Mouse (Mus musculus) mammary gland, adult 2 months (tissue): ENCODE results near the gene Gemin6. TPM values are rescaled to one million over a fixed set of nuclear protein-coding genes. Genes with fewer than 3 reads are reported as not detected.

Experiments used
- polyA plus RNA-seq: library from polyadenylated mRNA; depleted of rRNA; stranded (reverse); fragments of >200 nt; gene quantifications from 2 replicates; pipeline ENCODE4 v1.2.3, GENCODE M21; 2012; ENCODE audit warnings: low replicate concordance; rRNA removed

The Gemin6 gene
- 1.3 and 3.8 TPM in 2 replicates for polyA plus RNA-seq

DNA sequence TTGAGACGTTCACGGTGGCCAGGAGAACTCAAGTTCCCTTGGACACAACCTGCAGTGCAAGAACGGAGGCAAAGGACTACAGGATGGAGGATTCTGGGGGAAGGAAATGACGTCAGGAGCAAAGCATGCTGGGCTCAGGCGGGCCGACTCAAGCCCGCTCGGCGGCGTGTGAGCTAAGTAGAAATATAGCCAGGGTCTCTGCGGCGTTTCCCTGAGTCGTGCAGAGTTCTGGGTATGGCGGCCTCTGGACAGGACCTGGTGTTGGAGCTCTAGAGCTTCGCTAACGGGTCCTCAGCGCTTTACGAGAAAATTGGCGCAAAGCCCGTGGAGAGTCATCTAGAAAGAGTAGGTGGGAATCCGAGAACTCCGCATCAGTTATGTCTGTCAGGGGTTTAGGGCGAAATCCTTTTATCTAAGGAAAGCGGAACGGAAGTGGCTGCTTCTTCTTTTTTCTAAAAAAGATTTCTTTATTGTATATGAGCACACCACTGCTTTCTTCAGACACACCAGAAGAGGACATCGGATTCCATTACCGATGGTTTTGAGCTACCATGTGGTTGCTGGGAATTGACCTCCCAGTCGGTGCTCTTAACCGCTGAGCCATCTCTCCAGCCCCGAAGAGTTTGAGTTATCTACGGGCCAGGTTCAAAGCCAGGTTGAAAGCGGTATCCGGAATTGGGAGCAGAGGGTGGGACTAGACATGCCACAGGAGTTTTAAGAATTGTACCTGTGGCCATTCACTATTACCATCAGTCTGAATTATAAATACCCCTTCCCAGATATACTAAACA lies at the start of gene Gemin6:
Gene Gemin6 (plus strand): TSS at position 116 of the 791 bp plus-strand sequence.

DNA sequence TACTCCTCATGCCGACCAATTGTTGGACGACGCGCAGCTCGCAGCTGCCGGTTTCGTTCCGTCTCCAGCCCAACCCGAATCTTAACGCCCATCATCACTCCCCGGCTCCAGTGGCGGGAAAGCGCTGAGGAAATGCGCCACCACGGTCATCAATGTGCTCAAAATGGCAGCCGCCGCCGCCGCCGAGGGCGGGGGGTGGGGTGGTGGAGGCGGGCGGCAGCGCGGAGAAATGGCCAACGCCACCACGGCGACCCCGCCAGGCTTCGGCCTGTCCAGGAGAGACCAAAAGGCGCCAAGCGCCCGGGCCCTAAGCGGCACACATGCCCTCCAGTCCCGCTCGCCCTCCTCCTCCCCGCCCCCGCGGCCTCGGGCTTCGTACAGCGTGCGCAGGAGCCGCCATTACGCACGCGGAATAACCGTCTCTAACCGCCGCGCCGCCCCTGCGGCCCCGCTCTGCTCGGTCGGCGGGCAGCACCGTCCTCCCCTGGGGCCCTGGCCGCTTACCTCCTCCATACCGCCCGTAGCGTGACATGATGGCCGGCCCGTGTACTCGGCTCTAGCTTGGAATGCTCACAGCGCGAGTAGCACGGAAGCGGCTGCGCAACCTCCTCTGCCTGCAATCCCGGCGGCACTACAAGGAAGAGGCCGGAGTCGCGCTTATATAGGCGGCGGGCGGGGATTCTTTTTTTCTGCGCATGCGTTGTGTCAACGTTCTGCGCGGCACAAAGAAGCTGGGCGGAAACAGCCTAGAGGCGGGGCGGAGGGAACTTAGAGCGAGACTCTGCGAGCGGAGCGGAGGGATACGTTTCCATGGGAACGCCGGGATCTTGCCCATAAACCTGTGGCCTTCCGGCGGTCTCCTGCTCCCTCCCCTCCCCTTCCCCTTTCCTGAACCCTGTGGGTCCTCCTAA lies 17.3 kb upstream of the Gemin6 start, which contains the start of the genes Srsf7 and Ttc39d:
Gene Srsf7 (minus strand): TSS at position 637 of the 911 bp plus-strand sequence.
Gene Ttc39d (plus strand): TSS at position 790 of the 911 bp plus-strand sequence.

Other genes starting within 250 kb of the Gemin6 start
- gene Hnrnpll, start 162.1 kb upstream of the Gemin6 start, polyA plus RNA-seq: 10.7 and 12.1 TPM in 2 replicates
- 15.9 and 38.4 TPM in 2 replicates for gene Galm, start 97.0 kb upstream of the Gemin6 start, polyA plus RNA-seq
- 23.1 and 41.9 TPM in 2 replicates for gene Srsf7, start 17.1 kb upstream of the Gemin6 start, polyA plus RNA-seq
- 0.06 TPM in 1 of 2 replicates, not detected in the other for gene Ttc39d, start 17.0 kb upstream of the Gemin6 start, polyA plus RNA-seq
- 1.5 and 2.7 TPM in 2 replicates for gene Morn2, start 65.8 kb downstream of the Gemin6 start, polyA plus RNA-seq
- gene Dhx57, start 66.0 kb downstream of the Gemin6 start, polyA plus RNA-seq: 9.1 and 10.3 TPM in 2 replicates
- gene Arhgef33, start 83.0 kb downstream of the Gemin6 start, polyA plus RNA-seq: 0.06 and 0.55 TPM in 2 replicates
- gene Gm10190, start 149.1 kb downstream of the Gemin6 start, polyA plus RNA-seq: 1.6 TPM in 1 of 2 replicates, not detected in the other